Mouse (Mus musculus): ENCODE measurements around the gene Ly75. TPM values are rescaled to one million over a fixed set of nuclear protein-coding genes. Genes with fewer than 3 reads are reported as not detected.

The Ly75 gene
- total and polyA plus RNA-seq, 3 experiments = 1.1 to 2.2 TPM; not detected in 1

GRCm38 (mm10) chr2:60256751-60257150 lies 126.4 kb downstream of the Ly75 start:
- Histone ChIP-seq H3K27me3 (ENCODE audit: control insufficient read depth in 1 of 2, insufficient read depth in 2 of 2, low read length in 2 of 2) (no peaks in the 10 kb centered on the region), H3K79me2 (ENCODE audit: control insufficient read depth, insufficient read depth, low read length, poor library complexity) (no peaks in the 10 kb centered on the region), H3K36me3 (ENCODE audit: control insufficient read depth in 1 of 2, insufficient read depth in 2 of 2, low read length in 2 of 2) (no peaks in the 10 kb centered on the region), H3K4me3 (ENCODE audit: control insufficient read depth in 1 of 2, insufficient read depth in 1 of 2, low read depth in 2 of 2, low read length in 2 of 2) (no peak overlapping the region), H3K27ac (ENCODE audit: control insufficient read depth, low read depth, low read length) (no peak overlapping the region), H3K4me1 (ENCODE audit: control insufficient read depth in 1 of 2, insufficient read depth in 2 of 2, low read length in 2 of 2) (no peaks in the 10 kb centered on the region), H3K9me3 (replicated peaks; ENCODE audit: insufficient read depth, low read length) (no peaks in the 10 kb centered on the region), H3K9ac (ENCODE audit: control insufficient read depth, low read depth, low read length, poor library complexity, severe bottlenecking) (no peak overlapping the region)
- TF ChIP-seq SIN3A (IDR thresholded peaks at IDR 0.05; ENCODE audit: low read length) (no peak), MYC (IDR thresholded peaks at IDR 0.05; ENCODE audit: low read depth, low read length) (no peak), ZKSCAN1 (IDR thresholded peaks at IDR 0.05; ENCODE audit: low read depth, low read length) (no peak), UBTF (IDR thresholded peaks at IDR 0.05; ENCODE audit: borderline replicate concordance, insufficient read depth, low read depth, low read length) (no peak), E2F4 (IDR thresholded peaks at IDR 0.05; ENCODE audit: borderline replicate concordance, low read depth, low read length) (no peak), BHLHE40 (IDR thresholded peaks at IDR 0.05; ENCODE audit: borderline replicate concordance, low read depth, low read length) (no peak), POLR2A (IDR thresholded peaks at IDR 0.05; ENCODE audit: control insufficient read depth in 1 of 2, insufficient read depth in 1 of 2, low read depth in 1 of 2, low read length in 2 of 2, poor library complexity in 1 of 2) (no peak), GATA1 (IDR thresholded peaks at IDR 0.05; ENCODE audit: low read depth, low read length) (no peak), RAD21 (IDR thresholded peaks at IDR 0.05; ENCODE audit: low read depth, low read length) (no peak), EP300 (IDR thresholded peaks at IDR 0.05; ENCODE audit: low read depth in 1 of 2, low read length in 2 of 2) (no peak), NELFE (IDR thresholded peaks at IDR 0.05; ENCODE audit: low read depth, low read length) (no peak), TCF12 (IDR thresholded peaks at IDR 0.05; ENCODE audit: low read depth, low read length) (no peak), ZMIZ1 (IDR thresholded peaks at IDR 0.05; ENCODE audit: low read depth, low read length) (no peak), CHD2 (IDR thresholded peaks at IDR 0.05; ENCODE audit: low read length) (no peak), MYB (IDR thresholded peaks at IDR 0.05; ENCODE audit: low read depth, low read length) (no peak), USF1 (IDR thresholded peaks at IDR 0.05; ENCODE audit: low read depth, low read length) (no peak), KAT2A (conservative IDR thresholded peaks at IDR 0.05; ENCODE audit: low read depth, low read length) (no peak), ETS1 (IDR thresholded peaks at IDR 0.05; ENCODE audit: low read depth, low read length) (no peak)
- DNase-seq (ENCODE audit: low read depth, low spot score) = no peak

- Histone ChIP-seq H3K36me3 (ENCODE audit: control insufficient read depth in 1 of 2, insufficient read depth in 2 of 2, low read length in 2 of 2) (peaks cover 0 to 6% of the 10 kb centered on the region in 2 experiments; a peak in 2 of 4 replicates), H3K27ac (ENCODE audit: control insufficient read depth, low read depth, low read length) (no peak overlapping the region), H3K79me2 (ENCODE audit: control insufficient read depth, insufficient read depth, low read length, poor library complexity) (no peaks in the 10 kb centered on the region), H3K9ac (ENCODE audit: control insufficient read depth, low read depth, low read length, poor library complexity, severe bottlenecking) (no peak overlapping the region), H3K4me1 (ENCODE audit: control insufficient read depth in 1 of 2, insufficient read depth in 2 of 2, low read length in 2 of 2) (no peaks in the 10 kb centered on the region), H3K4me3 (ENCODE audit: control insufficient read depth in 1 of 2, insufficient read depth in 1 of 2, low read depth in 2 of 2, low read length in 2 of 2) (no peak overlapping the region), H3K27me3 (ENCODE audit: control insufficient read depth in 1 of 2, insufficient read depth in 2 of 2, low read length in 2 of 2) (no peaks in the 10 kb centered on the region), H3K9me3 (replicated peaks; ENCODE audit: insufficient read depth, low read length) (no peaks in the 10 kb centered on the region)
- TF ChIP-seq CTCF (IDR thresholded peaks at IDR 0.05 in 2 of 3, conservative IDR thresholded peaks at IDR 0.05 in 1 of 3; ENCODE audit: control insufficient read depth in 1 of 3, insufficient read depth in 1 of 3, low read depth in 2 of 3, low read length in 3 of 3, poor library complexity in 1 of 3, severe bottlenecking in 1 of 3) (no peak), POLR2AphosphoS5 (IDR thresholded peaks at IDR 0.05; ENCODE audit: borderline replicate concordance, low read depth, low read length) (no peak), NRF1 (IDR thresholded peaks at IDR 0.05; ENCODE audit: insufficient read depth, low read depth, low read length, poor library complexity, severe bottlenecking) (no peak)
- DNase-seq (ENCODE audit: low read depth, low spot score) = no peak
Measured at GRCm38 (mm10) chr2:60253506-60253905, 129.6 kb downstream of the Ly75 start.

Measured in MEL (cell line).